Mouse (Mus musculus): ENCODE measurements around the gene Spaar.
"Not testable (repeated sequence)": the region's sequence is repeated elsewhere in the genome, so short reads cannot be mapped to it uniquely, and the experiment has no call there.

Gene Spaar

DNA sequence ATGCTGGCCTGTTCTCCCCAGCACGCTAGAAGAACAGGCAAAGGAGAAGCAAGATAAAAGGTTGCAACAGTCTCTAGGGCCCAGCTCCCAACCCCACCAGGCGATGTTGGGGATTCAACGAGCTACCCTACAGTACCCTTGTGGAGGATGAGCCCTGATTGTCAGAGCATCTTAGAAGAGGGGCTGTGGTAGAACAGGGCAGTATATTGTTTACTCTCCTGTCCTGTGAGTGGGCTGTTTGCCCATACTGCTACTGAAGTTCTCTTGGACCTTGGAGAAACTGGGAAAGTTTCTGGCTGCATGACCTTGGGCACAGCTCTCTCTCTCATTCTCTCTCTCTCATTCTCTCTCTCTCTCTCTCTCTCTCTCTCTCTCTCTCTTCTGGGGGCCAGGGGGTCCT lies 708 bp upstream of the Spaar start:
- DNase-seq: no peak

GRCm38 (mm10) chr4:43730750-43731297 lies 990 bp downstream of the Spaar start:
- DNase-seq: no peak

GRCm38 (mm10) chr4:43732171-43732570 lies 2.3 kb downstream of the Spaar start:
- no peak for DNase-seq

GRCm38 (mm10) chr4:43733186-43733585 lies 3.4 kb downstream of the Spaar start:
- DNase-seq: no peak

- DNase-seq: no peak
Observed at GRCm38 (mm10) chr4:43737144-43737543, 7.3 kb downstream of the Spaar start.

- DNase-seq: no peak
Observed at GRCm38 (mm10) chr4:43738989-43739674, 9.3 kb downstream of the Spaar start.

- DNase-seq: no peak
Observed at GRCm38 (mm10) chr4:43741526-43741925, 11.7 kb downstream of the Spaar start.

- no peak for DNase-seq
Observed at GRCm38 (mm10) chr4:43742637-43743036, 12.8 kb downstream of the Spaar start.

GRCm38 (mm10) chr4:43743099-43743498 lies 13.3 kb downstream of the Spaar start:
- no peak for DNase-seq

- peak; percentile 28 to 46 for DNase-seq
Observed at GRCm38 (mm10) chr4:43745187-43745586, 15.4 kb downstream of the Spaar start.

DNA sequence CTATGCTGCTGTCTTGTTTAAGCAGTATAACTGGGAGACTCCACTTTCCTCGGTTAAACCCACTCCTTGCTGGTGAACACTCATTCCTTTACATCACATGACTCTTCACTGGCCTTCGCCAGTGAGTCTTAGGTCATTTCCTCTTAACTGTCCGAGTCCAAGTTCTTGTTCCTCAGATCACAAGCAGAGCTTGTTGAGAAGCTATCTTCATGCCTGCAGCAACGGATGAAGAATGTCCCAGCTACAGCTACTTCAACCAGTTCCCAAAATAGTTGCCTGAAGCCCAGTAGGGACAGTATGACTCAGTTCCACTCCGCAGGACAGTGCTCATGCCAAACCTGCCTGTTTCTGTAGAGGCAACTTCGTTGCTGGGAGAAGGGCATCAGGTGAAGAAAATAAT lies 27.4 kb downstream of the Spaar start:
- DNase-seq: no peak

DNA sequence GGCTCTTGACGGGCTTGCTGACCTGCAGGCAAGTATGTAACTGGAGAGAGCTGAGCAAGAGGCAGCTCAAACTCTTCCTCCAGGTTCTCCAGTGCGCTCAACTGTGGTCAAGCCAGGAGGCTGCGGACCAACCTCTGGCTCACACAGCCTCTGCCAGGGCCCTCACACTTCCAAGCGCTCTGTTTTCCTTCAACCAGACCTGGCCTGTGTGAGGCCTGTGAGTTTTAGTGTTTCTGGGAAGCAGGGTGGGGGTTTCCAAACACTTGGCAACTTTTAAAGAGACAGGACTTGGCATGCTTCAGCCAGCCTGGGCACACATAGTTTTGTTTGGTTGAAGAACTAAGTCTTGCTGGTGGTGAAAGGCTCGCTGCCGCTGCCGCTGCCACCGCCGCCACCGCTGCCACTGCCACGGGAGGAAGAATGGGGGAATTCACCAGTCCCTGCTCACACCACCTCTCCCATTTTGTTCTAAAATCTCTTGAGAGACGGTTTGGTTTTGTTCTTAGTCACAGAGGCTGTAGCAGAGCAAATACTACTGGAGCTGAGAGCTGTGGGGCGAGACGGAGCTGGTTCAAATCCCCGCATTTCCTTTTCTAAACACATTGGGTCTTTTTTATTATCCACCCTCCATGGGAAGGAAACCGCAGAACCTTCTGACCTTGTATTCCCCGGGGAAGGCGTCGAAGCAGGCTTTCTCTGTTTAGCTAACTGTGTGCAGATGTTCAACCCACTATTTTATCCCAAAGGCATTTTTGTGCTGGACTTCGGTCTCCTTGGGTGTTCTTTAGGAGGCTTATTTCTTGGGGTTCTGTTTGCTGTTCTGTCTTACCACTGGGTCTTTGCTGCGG lies 30.0 kb downstream of the Spaar start:
- no peak for DNase-seq

- peak; percentile 10 to 51 for DNase-seq
Observed at GRCm38 (mm10) chr4:43760460-43760859, 30.6 kb downstream of the Spaar start.

DNA sequence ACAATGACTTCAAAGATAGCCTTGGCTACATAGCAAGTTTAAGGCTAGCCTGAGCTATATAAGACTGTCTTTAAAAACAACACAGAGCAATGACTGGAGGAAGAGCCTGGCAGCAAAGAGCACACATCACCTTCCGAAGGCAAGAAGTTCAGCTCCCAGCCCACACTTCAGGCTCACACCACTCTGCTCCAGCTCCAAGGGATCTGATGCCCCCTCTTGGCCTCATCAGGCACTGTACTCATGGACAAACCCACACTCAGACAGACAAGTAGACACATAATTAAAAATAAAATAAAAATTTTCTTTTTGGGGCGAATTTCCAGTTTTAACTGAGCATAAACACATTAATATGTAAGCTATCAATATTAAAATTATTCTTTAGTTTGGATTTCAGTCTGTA lies 31.5 kb downstream of the Spaar start:
- no peak for DNase-seq

GRCm38 (mm10) chr4:43763410-43763809 lies 33.6 kb downstream of the Spaar start:
- peak; percentile 55 to 62 for DNase-seq

- DNase-seq: no peak
Observed at GRCm38 (mm10) chr4:43768341-43768740, 38.5 kb downstream of the Spaar start.

GRCm38 (mm10) chr4:43769374-43769773 lies 39.5 kb downstream of the Spaar start:
- no peak for DNase-seq

- DNase-seq: no peak
Observed at GRCm38 (mm10) chr4:43770909-43771308, 41.1 kb downstream of the Spaar start, which contains the start of gene Olfr159. Gene Olfr159, minus strand, starts transcription at chr4:43771009.

- no peak for DNase-seq
Observed at GRCm38 (mm10) chr4:43771626-43772025, 41.8 kb downstream of the Spaar start.

DNA sequence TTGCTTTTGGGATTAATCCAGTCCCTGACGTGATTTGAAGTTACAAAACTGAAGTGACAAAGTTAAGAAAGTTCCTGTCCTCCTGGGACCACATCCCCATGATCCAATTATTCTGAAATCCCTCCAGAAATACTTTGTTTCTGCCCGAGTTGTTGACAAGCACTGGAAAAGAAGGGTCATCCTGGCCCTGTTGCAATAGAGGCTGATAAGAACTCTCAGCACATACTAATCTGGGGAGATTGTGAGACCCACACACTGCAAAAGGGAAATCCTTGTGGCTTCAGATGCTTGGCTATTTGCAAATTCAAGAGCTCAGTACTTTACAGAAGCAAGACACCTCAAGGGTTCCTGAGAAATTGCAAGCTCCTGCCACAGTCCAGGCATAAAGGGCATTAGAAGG lies 42.5 kb downstream of the Spaar start:
- no peak for DNase-seq

DNA sequence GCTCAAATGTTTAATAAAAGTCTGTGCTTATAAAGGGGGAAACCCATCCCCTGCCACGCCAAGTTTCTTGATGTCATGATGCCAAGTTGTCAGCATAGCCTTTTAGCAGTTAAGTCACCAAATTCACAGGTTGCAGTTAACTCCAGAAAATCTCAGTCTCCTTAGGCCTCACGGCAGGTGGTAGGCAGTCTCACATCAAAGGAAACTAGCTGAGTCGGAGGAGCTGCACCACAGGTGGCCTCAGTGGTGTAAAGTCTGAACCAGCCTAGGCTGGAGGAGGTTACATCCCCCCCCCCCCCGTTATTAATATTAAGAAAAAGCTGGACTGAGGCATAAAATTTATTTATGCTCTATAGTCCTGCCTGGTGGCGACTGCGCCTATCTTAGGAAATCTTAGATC lies 65.5 kb downstream of the Spaar start:
- no peak for DNase-seq

DNA sequence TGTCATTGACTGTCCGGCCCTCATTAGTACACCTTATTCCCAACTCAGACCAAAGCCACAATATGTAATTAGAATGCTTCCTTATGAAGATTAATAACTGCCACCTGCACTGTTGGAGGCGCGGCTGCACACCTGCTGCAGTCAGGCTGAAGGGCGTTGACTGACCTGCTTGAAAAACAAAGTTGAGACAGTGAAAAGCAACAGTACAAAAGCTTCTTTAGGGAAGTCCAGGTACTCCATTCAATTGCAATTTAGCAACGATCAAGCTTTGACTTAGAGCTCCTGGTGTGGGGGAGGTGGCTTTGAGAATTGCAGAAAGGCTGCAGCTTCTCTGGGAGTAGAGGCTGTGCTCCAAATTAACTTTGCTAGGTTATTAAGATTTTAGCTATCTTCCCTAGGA lies 66.0 kb downstream of the Spaar start:
- not testable (repeated sequence) for DNase-seq

DNA sequence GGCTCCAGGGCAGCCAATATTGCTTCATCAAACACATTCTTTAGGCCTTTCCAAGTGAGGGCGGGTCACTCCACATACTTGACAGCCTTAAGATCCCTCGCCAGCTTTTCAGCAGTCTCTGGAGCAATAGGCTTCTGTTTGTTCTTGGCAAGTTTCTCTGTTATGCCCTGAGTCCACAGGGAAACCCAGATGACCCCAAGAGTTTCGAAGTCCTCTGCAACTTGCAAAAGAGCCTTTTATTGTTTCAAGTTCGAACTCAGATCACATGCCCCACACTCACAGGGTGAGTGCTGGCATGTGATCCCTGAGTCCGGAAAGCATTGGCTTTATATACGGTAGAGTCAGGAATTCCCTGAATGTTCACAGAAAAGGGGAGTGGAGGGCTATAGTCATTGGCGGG lies 69.1 kb downstream of the Spaar start:
- DNase-seq: no peak

Measured in cerebellum, postnatal 14 days (tissue).